Mouse (Mus musculus): ENCODE results near the gene Sdcbp2. TPM values are rescaled to one million over a fixed set of nuclear protein-coding genes. Genes with fewer than 3 reads are reported as not detected.
"Not testable (repeated sequence)": the region's sequence is repeated elsewhere in the genome, so short reads cannot be mapped to it uniquely, and the experiment has no call there.

Gene Sdcbp2
- polyA plus RNA-seq, 1 experiment from 2014 or later, result 1.0 TPM

GRCm38 (mm10) chr2:151605437-151605987 lies 33.1 kb downstream of the Sdcbp2 start:
- 36% methylated on average over 11 of the region's 11 CpGs for WGBS
- no peak overlapping the region for H3K4me3 ChIP-seq
- no peak overlapping the region for H3K27ac ChIP-seq
- H3K9ac ChIP-seq, result no peak overlapping the region
- 0 out of 2 replicates have a peak overlapping the region, but pooled peaks have one; percentile 4 for H3K4me2 ChIP-seq (replicated peaks)
- H3K27me3 ChIP-seq, result no peaks in the 10 kb centered on the region
- no peak for ATAC-seq (ENCODE audit: insufficient number of reproducible peaks, insufficient read depth, low FRiP score, low TSS enrichment)
- H3K4me1 ChIP-seq, result 0 out of 2 replicates have a peak, but pooled peaks cover 10% of the 10 kb centered on the region
- H3K9me3 ChIP-seq, result no peaks in the 10 kb centered on the region
- no peaks in the 10 kb centered on the region for H3K36me3 ChIP-seq

- Histone ChIP-seq H3K4me1 (0 out of 2 replicates have a peak, but pooled peaks cover 10% of the 10 kb centered on the region), H3K36me3 (no peaks in the 10 kb centered on the region), H3K27ac (no peak overlapping the region), H3K27me3 (no peaks in the 10 kb centered on the region), H3K4me3 (no peak overlapping the region), H3K4me2 (replicated peaks) (no peak overlapping the region), H3K9me3 (no peaks in the 10 kb centered on the region), H3K9ac (no peak overlapping the region)
- no peak for ATAC-seq (ENCODE audit: insufficient number of reproducible peaks, insufficient read depth, low FRiP score, low TSS enrichment)
- WGBS, result 81% methylated on average over 1 of the region's 1 CpGs
Observed at GRCm38 (mm10) chr2:151608435-151608834, 36.0 kb downstream of the Sdcbp2 start.

GRCm38 (mm10) chr2:151609974-151610373 lies 37.6 kb downstream of the Sdcbp2 start:
- no peak overlapping the region for H3K4me2 ChIP-seq (replicated peaks)
- H3K4me3 ChIP-seq, result no peak overlapping the region
- WGBS, result 23% methylated on average over 3 of the region's 3 CpGs
- 0 out of 2 replicates have a peak, but pooled peaks cover 10% of the 10 kb centered on the region for H3K4me1 ChIP-seq
- H3K9ac ChIP-seq, result no peak overlapping the region
- H3K27ac ChIP-seq, result no peak overlapping the region
- H3K36me3 ChIP-seq, result no peaks in the 10 kb centered on the region
- H3K9me3 ChIP-seq, result no peaks in the 10 kb centered on the region
- ATAC-seq (ENCODE audit: insufficient number of reproducible peaks, insufficient read depth, low FRiP score, low TSS enrichment), result no peak
- H3K27me3 ChIP-seq, result no peaks in the 10 kb centered on the region

- not testable (repeated sequence) for H3K27ac ChIP-seq; H3K4me2 ChIP-seq (replicated peaks); H3K9ac ChIP-seq; H3K9me3 ChIP-seq; H3K36me3 ChIP-seq; ATAC-seq (ENCODE audit: insufficient number of reproducible peaks, insufficient read depth, low FRiP score, low TSS enrichment); H3K4me3 ChIP-seq; H3K27me3 ChIP-seq; H3K4me1 ChIP-seq
- 79% methylated on average over 8 of the region's 8 CpGs for WGBS
Observed at GRCm38 (mm10) chr2:151615779-151616178, 43.4 kb downstream of the Sdcbp2 start.

GRCm38 (mm10) chr2:151616551-151617329 lies 44.3 kb downstream of the Sdcbp2 start:
- Histone ChIP-seq H3K27me3 (0 out of 2 replicates have a peak, but pooled peaks cover 3% of the 10 kb centered on the region), H3K9ac (no peak overlapping the region), H3K9me3 (no peaks in the 10 kb centered on the region), H3K4me2 (replicated peaks) (no peak overlapping the region), H3K4me1 (0 out of 2 replicates have a peak, but pooled peaks cover 2% of the 10 kb centered on the region), H3K36me3 (no peaks in the 10 kb centered on the region), H3K27ac (no peak overlapping the region), H3K4me3 (no peak overlapping the region)
- WGBS, result 75% methylated on average over 6 of the region's 6 CpGs
- no peak for ATAC-seq (ENCODE audit: insufficient number of reproducible peaks, insufficient read depth, low FRiP score, low TSS enrichment)

GRCm38 (mm10) chr2:151623776-151624175 lies 51.4 kb downstream of the Sdcbp2 start:
- Histone ChIP-seq H3K4me3 (no peak overlapping the region), H3K9me3 (no peaks in the 10 kb centered on the region), H3K36me3 (no peaks in the 10 kb centered on the region), H3K4me1 (no peaks in the 10 kb centered on the region), H3K27ac (no peak overlapping the region), H3K9ac (no peak overlapping the region), H3K4me2 (replicated peaks) (no peak overlapping the region), H3K27me3 (no peaks in the 10 kb centered on the region)
- 49% methylated on average over 3 of the region's 3 CpGs for WGBS
- ATAC-seq (ENCODE audit: insufficient number of reproducible peaks, insufficient read depth, low FRiP score, low TSS enrichment), result no peak

- Histone ChIP-seq H3K4me3 (no peak overlapping the region), H3K27ac (no peak overlapping the region), H3K4me2 (replicated peaks) (no peak overlapping the region), H3K9me3 (no peaks in the 10 kb centered on the region), H3K27me3 (peaks cover 16% of the 10 kb centered on the region), H3K36me3 (no peaks in the 10 kb centered on the region), H3K9ac (no peak overlapping the region), H3K4me1 (0 out of 2 replicates have a peak, but pooled peaks cover under 1% of the 10 kb centered on the region)
- 88% methylated on average over 7 of the region's 7 CpGs for WGBS
- no peak for ATAC-seq (ENCODE audit: insufficient number of reproducible peaks, insufficient read depth, low FRiP score, low TSS enrichment)
Observed at GRCm38 (mm10) chr2:151626296-151626695, 53.9 kb downstream of the Sdcbp2 start.

- H3K27me3 ChIP-seq, result peaks cover 27% of the 10 kb centered on the region
- H3K4me1 ChIP-seq, result 0 out of 2 replicates have a peak, but pooled peaks cover 5% of the 10 kb centered on the region
- H3K9ac ChIP-seq, result no peak overlapping the region
- no peaks in the 10 kb centered on the region for H3K9me3 ChIP-seq
- H3K27ac ChIP-seq, result no peak overlapping the region
- H3K4me2 ChIP-seq (replicated peaks), result no peak overlapping the region
- ATAC-seq (ENCODE audit: insufficient number of reproducible peaks, insufficient read depth, low FRiP score, low TSS enrichment), result no peak
- WGBS, result 88% methylated on average over 3 of the region's 3 CpGs
- H3K36me3 ChIP-seq, result no peaks in the 10 kb centered on the region
- H3K4me3 ChIP-seq, result no peak overlapping the region
Observed at GRCm38 (mm10) chr2:151628011-151628410, 55.6 kb downstream of the Sdcbp2 start.

GRCm38 (mm10) chr2:151629310-151629709 lies 56.9 kb downstream of the Sdcbp2 start:
- Histone ChIP-seq H3K27ac (no peak overlapping the region), H3K9ac (no peak overlapping the region), H3K4me2 (replicated peaks) (no peak overlapping the region), H3K4me1 (0 out of 2 replicates have a peak, but pooled peaks cover 5% of the 10 kb centered on the region), H3K9me3 (no peaks in the 10 kb centered on the region), H3K27me3 (peaks cover 40% of the 10 kb centered on the region), H3K36me3 (no peaks in the 10 kb centered on the region), H3K4me3 (no peak overlapping the region)
- 65% methylated on average over 7 of the region's 7 CpGs for WGBS
- ATAC-seq (ENCODE audit: insufficient number of reproducible peaks, insufficient read depth, low FRiP score, low TSS enrichment), result no peak

- 0 out of 2 replicates have a peak, but pooled peaks cover 5% of the 10 kb centered on the region for H3K4me1 ChIP-seq
- no peaks in the 10 kb centered on the region for H3K9me3 ChIP-seq
- 3% methylated on average over 22 of the region's 22 CpGs for WGBS
- H3K4me3 ChIP-seq, result peak overlapping the region; percentile 71
- ATAC-seq (ENCODE audit: insufficient number of reproducible peaks, insufficient read depth, low FRiP score, low TSS enrichment), result no peak
- peaks cover 40% of the 10 kb centered on the region for H3K27me3 ChIP-seq
- no peaks in the 10 kb centered on the region for H3K36me3 ChIP-seq
- H3K27ac ChIP-seq, result no peak overlapping the region
- peak overlapping the region; percentile 66 for H3K9ac ChIP-seq
- H3K4me2 ChIP-seq (replicated peaks), result peak overlapping the region; percentile 99
Observed at GRCm38 (mm10) chr2:151631406-151632158, 59.2 kb downstream of the Sdcbp2 start.

GRCm38 (mm10) chr2:151632159-151632814 lies 59.9 kb downstream of the Sdcbp2 start, which contains the start of gene Snph:
Gene Snph (minus strand): TSS chr2:151632593.
- Histone ChIP-seq H3K27me3 (peaks cover 40% of the 10 kb centered on the region), H3K4me1 (0 out of 2 replicates have a peak, but pooled peaks cover 5% of the 10 kb centered on the region), H3K4me2 (replicated peaks) (peak within 1 kb of the TSS; percentile 99), H3K4me3 (peak within 1 kb of the TSS; percentile 71), H3K36me3 (no peaks in the 10 kb centered on the region), H3K9ac (peak within 1 kb of the TSS; percentile 66), H3K9me3 (no peaks in the 10 kb centered on the region), H3K27ac (no peak within 1 kb of the TSS)
- ATAC-seq (ENCODE audit: insufficient number of reproducible peaks, insufficient read depth, low FRiP score, low TSS enrichment), result peak; percentile 66; the same call in 1 of the 2 replicates
- under 1% methylated on average over 45 of the region's 47 CpGs for WGBS
